Mouse (Mus musculus) left cerebral cortex, postnatal 36 days (tissue): ENCODE data around the gene Olfr669. TPM values are rescaled to one million over a fixed set of nuclear protein-coding genes. Genes with fewer than 3 reads are reported as not detected.
"Not testable (repeated sequence)": the region's sequence is repeated elsewhere in the genome, so short reads cannot be mapped to it uniquely, and the experiment has no call there.

Source experiments
- DNase-seq, 2 experiments: peaks; one replicate each; pipeline ENCODE4 v3.0.0; 2021 to 2022; ENCODE audit warnings: low spot score in 2 of 2, mixed read lengths in 1 of 2
- intact Hi-C: fragments of 180-260 bp; cut with DNase I; formaldehyde crosslinking; loops from one replicate; pipeline ENCODE4 v1.15.1; 2025
- total RNA-seq, 2 experiments: library from RNA; stranded (reverse); gene quantifications; 2 replicates each; pipeline ENCODE4 v1.2.3; 2021

Olfr669 gene
- not detected for total RNA-seq

DNA sequence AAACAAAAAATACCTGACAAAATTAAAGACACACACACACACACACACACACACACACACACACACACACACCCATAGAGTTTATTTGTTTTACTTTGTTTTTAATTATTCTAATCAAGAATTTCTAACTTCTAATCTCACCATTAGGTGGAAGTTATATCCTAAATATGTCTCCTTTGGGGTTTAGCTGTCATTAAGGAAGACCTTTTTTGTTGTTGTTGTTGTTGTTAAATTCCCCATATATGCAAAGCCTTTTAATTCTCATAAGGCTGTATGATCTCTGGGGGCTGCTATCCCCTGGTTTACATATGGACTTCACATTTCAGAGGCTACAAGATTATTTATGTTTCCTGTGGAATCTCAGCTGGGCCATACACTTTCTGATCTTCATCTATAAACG lies at the start of gene Olfr669:
TSS of gene Olfr669 (plus strand) at position 301 of the 400 bp plus-strand sequence.
- no peak for DNase-seq
- intact Hi-C loops: no loop called here

DNA sequence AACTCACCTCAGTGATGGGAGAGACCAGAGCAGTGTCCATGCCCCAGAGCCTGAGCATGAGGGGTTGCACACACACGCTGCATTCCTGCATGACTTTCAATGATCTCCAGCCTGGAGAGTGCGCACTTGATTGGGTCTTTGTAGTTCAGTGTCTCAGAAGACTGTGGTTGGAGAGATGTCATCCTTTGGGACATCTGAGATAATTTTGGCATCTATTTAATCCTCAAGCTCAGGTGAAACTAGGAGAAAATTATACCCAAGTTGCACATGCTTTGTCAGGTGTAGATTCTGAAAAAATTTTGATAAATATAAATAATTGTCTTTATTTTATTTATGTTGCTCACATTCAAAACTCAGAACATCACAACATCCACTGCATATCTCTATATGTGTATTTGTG lies 38.2 kb upstream of the Olfr669 start, which contains the start of gene Olfr666:
TSS of gene Olfr666 (minus strand) at position 101 of the 400 bp plus-strand sequence.
- intact Hi-C loops: no loop called here
- DNase-seq: no peak

GRCm38 (mm10) chr7:104921382-104921781 lies 12.7 kb upstream of the Olfr669 start, which contains the start of gene Olfr667:
Gene Olfr667, minus strand, starts transcription at chr7:104921482.
- intact Hi-C loops: no loop called here
- no peak for DNase-seq

DNA sequence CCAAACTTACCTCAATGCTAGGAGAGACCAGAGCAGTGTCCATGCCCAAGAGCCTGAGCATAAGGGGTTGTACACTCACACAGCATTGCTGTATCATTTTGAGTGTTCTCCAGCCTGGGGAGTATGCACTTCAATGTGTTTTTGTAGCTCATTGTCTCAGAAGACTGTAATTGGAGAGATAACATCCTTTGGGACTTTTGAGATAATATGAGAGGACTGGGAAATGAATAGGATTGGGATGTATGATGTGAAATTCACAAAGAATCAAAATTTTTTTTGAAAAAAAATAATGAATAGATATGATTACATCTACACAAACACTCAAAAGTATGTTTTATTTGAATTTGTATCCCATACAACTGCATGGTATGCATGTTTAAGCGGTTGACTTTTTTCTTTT lies 6.1 kb upstream of the Olfr669 start, which contains the start of gene Olfr668:
TSS of gene Olfr668 (minus strand) at position 101 of the 400 bp plus-strand sequence.
- DNase-seq: no peak
- intact Hi-C loops: no loop called here

DNA sequence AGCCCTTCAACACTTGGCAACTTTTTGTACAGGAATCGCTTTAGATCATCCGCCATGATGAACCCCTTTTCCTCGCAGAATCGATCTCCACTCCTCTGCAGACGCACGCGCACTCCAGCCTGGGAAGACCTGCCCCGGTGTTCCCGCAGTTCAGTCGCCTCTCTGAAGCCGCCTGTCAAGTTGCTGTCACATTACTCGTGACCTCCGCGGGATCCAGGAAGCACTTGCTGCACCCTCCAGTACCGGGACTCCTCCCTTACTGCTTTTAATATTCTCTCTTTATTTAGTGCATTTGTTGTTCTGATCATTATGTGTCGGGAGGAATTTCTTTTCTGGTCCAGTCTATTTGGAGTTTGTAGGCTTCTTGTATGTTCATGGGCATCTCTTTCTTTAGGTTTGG lies 16.2 kb downstream of the Olfr669 start:
- intact Hi-C loops: not testable (repeated sequence)

GRCm38 (mm10) chr7:104962520-104962919 lies 28.5 kb downstream of the Olfr669 start, which contains the start of gene Olfr670:
Gene Olfr670, minus strand, starts transcription at chr7:104962620.
- DNase-seq: no peak
- intact Hi-C loops: no loop called here

More for the DNA sequence above, 16.2 kb downstream of the Olfr669 start:
- not testable (repeated sequence) for DNase-seq

DNA sequence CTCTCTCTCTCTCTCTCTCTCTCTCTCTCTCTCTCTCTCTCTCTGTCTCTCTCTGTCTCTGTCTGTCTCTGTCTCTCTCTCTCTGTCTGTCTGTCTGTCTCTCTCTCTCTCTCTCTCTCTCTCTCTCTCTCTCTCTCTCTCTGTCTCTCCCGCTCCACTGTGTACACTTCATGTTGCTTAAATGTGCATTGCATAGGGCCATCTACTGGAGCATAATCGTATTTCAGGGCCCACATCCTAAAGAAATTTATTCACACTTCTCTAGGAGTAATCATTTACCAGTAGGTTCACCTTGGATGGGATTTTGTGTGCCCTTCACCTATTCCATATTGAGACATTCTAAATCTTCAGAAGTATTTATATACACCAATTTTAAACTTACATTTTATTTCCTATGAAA lies 38.5 kb downstream of the Olfr669 start:
- intact Hi-C loops, DNase-seq: not testable (repeated sequence)

DNA sequence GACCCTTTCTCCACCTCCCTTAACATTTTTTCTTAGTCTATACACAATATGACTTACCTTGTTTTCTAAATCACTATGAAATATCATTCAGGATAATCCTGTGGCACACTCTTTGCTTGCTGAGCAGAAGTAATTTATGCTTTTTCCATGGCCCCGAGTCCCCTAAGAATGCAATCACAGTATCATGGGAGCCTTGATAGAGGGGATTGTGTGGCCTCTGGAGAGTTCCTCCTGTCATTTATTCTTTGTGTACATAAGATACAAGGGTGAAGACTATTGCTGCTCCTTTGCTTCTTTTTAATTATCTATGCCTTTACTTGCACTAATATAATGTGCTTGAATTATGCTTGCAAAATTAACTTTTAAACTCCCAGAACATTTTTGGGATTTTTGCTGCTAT lies 45.0 kb downstream of the Olfr669 start, which contains the start of gene Olfr671:
TSS of gene Olfr671 (minus strand) at position 101 of the 400 bp plus-strand sequence.
- DNase-seq: no peak
- intact Hi-C loops: no loop called here

Other genes starting within 250 kb of the Olfr669 start
- gene Olfr661, start 247.7 kb upstream of the Olfr669 start, total RNA-seq: not detected
- gene Usp17le, start 156.8 kb upstream of the Olfr669 start, total RNA-seq: not detected
- not detected for gene Usp17lb, start 91.6 kb upstream of the Olfr669 start, total RNA-seq
- gene Usp17la, start 77.2 kb upstream of the Olfr669 start, total RNA-seq: not detected
- gene Olfr665, start 56.2 kb upstream of the Olfr669 start, total RNA-seq: not detected
- not detected for gene Olfr666, start 38.3 kb upstream of the Olfr669 start, total RNA-seq
- not detected for gene Olfr667, start 12.8 kb upstream of the Olfr669 start, total RNA-seq
- not detected for gene Olfr668, start 6.2 kb upstream of the Olfr669 start, total RNA-seq
- not detected for gene Olfr670, start 28.4 kb downstream of the Olfr669 start, total RNA-seq
- gene Olfr671, start 44.9 kb downstream of the Olfr669 start, total RNA-seq: not detected
- gene Olfr672, start 67.8 kb downstream of the Olfr669 start, total RNA-seq: not detected
- not detected for gene Olfr675, start 94.2 kb downstream of the Olfr669 start, total RNA-seq
- not detected for gene Olfr676, start 98.5 kb downstream of the Olfr669 start, total RNA-seq
- gene Olfr677, start 117.1 kb downstream of the Olfr669 start, total RNA-seq: not detected
- not detected for gene Olfr678, start 130.2 kb downstream of the Olfr669 start, total RNA-seq
- not detected for gene Olfr679, start 147.0 kb downstream of the Olfr669 start, total RNA-seq
- not detected for gene Olfr680-ps1, start 158.6 kb downstream of the Olfr669 start, total RNA-seq
- not detected for gene Olfr681, start 182.6 kb downstream of the Olfr669 start, total RNA-seq
- gene Olfr683, start 212.8 kb downstream of the Olfr669 start, total RNA-seq: not detected
- not detected for gene Olfr684, start 229.4 kb downstream of the Olfr669 start, total RNA-seq